Mouse (Mus musculus) intestine, embryonic 16.5 days (tissue): ENCODE data around the gene Arel1. TPM values are rescaled to one million over a fixed set of nuclear protein-coding genes. Genes with fewer than 3 reads are reported as not detected.

Experiments
- ATAC-seq: fragments of 200-750 bp; cut with Nextera tagmentation; 2 replicates; pipeline ENCODE4 v1.8.0; 2017; ENCODE audit warnings: moderate TSS enrichment, moderate library complexity
- H3K27ac ChIP-seq: fragments of 300-500 bp; sonication (generic); 2 replicates; pipeline ENCODE4 v1.5.1; 2014; ENCODE audit warnings: mild to moderate bottlenecking, low read length
- H3K27me3 ChIP-seq: fragments of 300-500 bp; sonication (generic); replicated peaks from 2 replicates; pipeline ENCODE4 v1.6.1; 2014; ENCODE audit warnings: low read length, control low read depth, mixed read lengths; ENCODE audit not compliant: control insufficient read depth, insufficient read depth
- H3K36me3 ChIP-seq: fragments of 300-500 bp; sonication (generic); 2 replicates; pipeline ENCODE4 v1.6.1; 2014; ENCODE audit warnings: low read length, control low read depth; ENCODE audit not compliant: control insufficient read depth, insufficient read depth
- H3K4me1 ChIP-seq: fragments of 300-500 bp; sonication (generic); 2 replicates; pipeline ENCODE4 v1.6.1; 2014; ENCODE audit warnings: low read length, control low read depth, mixed read lengths; ENCODE audit not compliant: control insufficient read depth, insufficient read depth
- H3K4me2 ChIP-seq: fragments of 300-500 bp; sonication (generic); 2 replicates; pipeline ENCODE4 v1.6.1; 2014; ENCODE audit warnings: low read depth, low read length, control low read depth
- H3K4me3 ChIP-seq: fragments of 300-500 bp; sonication (generic); 2 replicates; pipeline ENCODE4 v1.5.1; 2014; ENCODE audit warnings: mild to moderate bottlenecking, low read length
- H3K9ac ChIP-seq: fragments of 300-500 bp; sonication (generic); 2 replicates; pipeline ENCODE4 v1.6.1; 2014; ENCODE audit warnings: low read depth, low read length
- H3K9me3 ChIP-seq: fragments of 300-500 bp; sonication (generic); 2 replicates; pipeline ENCODE4 v1.6.1; 2016; ENCODE audit warnings: low read length, control low read depth; ENCODE audit not compliant: control insufficient read depth
- WGBS: fragments of 180-500 bp; shearing (Covaris S2); extraction: QIAGEN DNeasy Blood & Tissue Kit; methylation state at CpG from one replicate; pipeline ENCODE4 v1.1.7; 2014; 5-methylcytosine and 5-hydroxymethylcytosine counted together
- polyA plus RNA-seq: library from polyadenylated mRNA; unstranded; fragments of >200 nt; fragmentation: Nextera tagmentation; extraction: Ambion mirVana; gene quantifications from 2 replicates; pipeline ENCODE4 v1.2.1, GENCODE M21; 2015

Gene Arel1
- polyA plus RNA-seq, 1 experiment from 2014 or later, result 8.5 TPM

GRCm38 (mm10) chr12:84951531-84951930 lies 19.2 kb downstream of the Arel1 start:
- Histone ChIP-seq H3K9ac (no peak overlapping the region), H3K4me1 (no peaks in the 10 kb centered on the region), H3K4me2 (no peak overlapping the region), H3K9me3 (no peaks in the 10 kb centered on the region), H3K27ac (no peak overlapping the region), H3K4me3 (no peak overlapping the region), H3K27me3 (no peaks in the 10 kb centered on the region), H3K36me3 (no peaks in the 10 kb centered on the region)
- WGBS, result 73% methylated on average over 8 of the region's 8 CpGs
- no peak for ATAC-seq

- Histone ChIP-seq H3K4me3 (no peak overlapping the region), H3K4me1 (no peaks in the 10 kb centered on the region), H3K36me3 (no peaks in the 10 kb centered on the region), H3K9me3 (no peaks in the 10 kb centered on the region), H3K4me2 (no peak overlapping the region), H3K27me3 (no peaks in the 10 kb centered on the region), H3K27ac (no peak overlapping the region), H3K9ac (no peak overlapping the region)
- WGBS, result 73% methylated on average over 6 of the region's 6 CpGs
- no peak for ATAC-seq
These were observed 19.9 kb downstream of the Arel1 start for GRCm38 (mm10) chr12:84950763-84951162.

GRCm38 (mm10) chr12:84948584-84949285 lies 22.0 kb downstream of the Arel1 start:
- no peak overlapping the region for H3K4me2 ChIP-seq
- H3K36me3 ChIP-seq, result no peaks in the 10 kb centered on the region
- no peak overlapping the region for H3K4me3 ChIP-seq
- ATAC-seq, result no peak
- no peaks in the 10 kb centered on the region for H3K27me3 ChIP-seq
- no peak overlapping the region for H3K27ac ChIP-seq
- H3K9ac ChIP-seq, result no peak overlapping the region
- no peaks in the 10 kb centered on the region for H3K9me3 ChIP-seq
- 90% methylated on average over 6 of the region's 6 CpGs for WGBS
- no peaks in the 10 kb centered on the region for H3K4me1 ChIP-seq

- no peaks in the 10 kb centered on the region for H3K4me1 ChIP-seq
- WGBS, result 70% methylated on average over 2 of the region's 2 CpGs
- H3K27me3 ChIP-seq, result no peaks in the 10 kb centered on the region
- no peaks in the 10 kb centered on the region for H3K36me3 ChIP-seq
- no peak overlapping the region for H3K9ac ChIP-seq
- no peaks in the 10 kb centered on the region for H3K9me3 ChIP-seq
- ATAC-seq, result no peak
- no peak overlapping the region for H3K4me2 ChIP-seq
- H3K27ac ChIP-seq, result no peak overlapping the region
- H3K4me3 ChIP-seq, result no peak overlapping the region
These were observed 22.7 kb downstream of the Arel1 start for GRCm38 (mm10) chr12:84947894-84948583.

DNA sequence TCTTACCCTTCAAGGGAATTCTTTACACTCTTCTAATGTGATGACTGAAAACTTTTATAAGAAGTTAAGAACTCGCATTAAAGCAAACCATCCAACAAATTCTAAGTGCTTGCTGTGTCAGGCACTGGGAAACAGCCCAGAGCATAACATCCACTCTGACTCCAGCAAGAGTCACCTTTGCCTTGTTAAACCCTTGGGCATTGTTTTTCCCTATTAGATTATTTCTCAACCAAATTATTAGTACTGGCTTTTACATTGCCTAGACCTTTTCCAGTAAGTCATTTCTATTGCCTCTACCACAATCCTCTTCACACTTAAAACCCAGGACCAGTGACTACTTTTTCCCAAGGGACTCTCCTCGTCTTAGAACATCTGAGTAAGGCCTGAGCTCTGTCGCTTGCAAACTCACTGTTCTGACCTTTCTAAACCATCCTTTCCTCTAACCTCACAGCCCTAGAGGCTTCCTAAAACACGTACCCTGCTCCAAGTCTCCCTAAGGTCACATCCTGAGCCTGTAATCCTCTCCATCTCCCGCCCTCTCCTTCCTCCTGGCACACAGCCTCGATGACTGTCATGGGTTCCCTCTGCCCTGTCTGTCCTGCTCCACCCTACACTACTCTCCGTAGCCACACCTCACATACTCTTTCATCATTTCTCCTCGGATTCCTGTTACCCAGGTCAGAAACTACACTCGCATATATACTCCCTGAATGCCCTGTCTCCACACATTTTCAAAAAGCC lies 25.7 kb downstream of the Arel1 start:
- no peaks in the 10 kb centered on the region for H3K27me3 ChIP-seq
- H3K36me3 ChIP-seq, result peaks cover 7% of the 10 kb centered on the region; the same call in 1 of the 2 replicates
- no peaks in the 10 kb centered on the region for H3K4me1 ChIP-seq
- H3K4me2 ChIP-seq, result no peak overlapping the region
- H3K4me3 ChIP-seq, result no peak overlapping the region
- no peak for ATAC-seq
- no peak overlapping the region for H3K27ac ChIP-seq
- H3K9me3 ChIP-seq, result no peaks in the 10 kb centered on the region
- no peak overlapping the region for H3K9ac ChIP-seq
- WGBS, result 86% methylated on average over 9 of the region's 9 CpGs

GRCm38 (mm10) chr12:84944150-84944812 lies 26.4 kb downstream of the Arel1 start:
- 77% methylated on average over 4 of the region's 4 CpGs for WGBS
- no peak overlapping the region for H3K9ac ChIP-seq
- H3K27ac ChIP-seq, result no peak overlapping the region
- H3K9me3 ChIP-seq, result no peaks in the 10 kb centered on the region
- H3K4me3 ChIP-seq, result no peak overlapping the region
- peaks cover 8% of the 10 kb centered on the region; the same call in 1 of the 2 replicates for H3K36me3 ChIP-seq
- no peak overlapping the region for H3K4me2 ChIP-seq
- H3K4me1 ChIP-seq, result no peaks in the 10 kb centered on the region
- ATAC-seq, result no peak
- no peaks in the 10 kb centered on the region for H3K27me3 ChIP-seq

GRCm38 (mm10) chr12:84943006-84943952 lies 27.4 kb downstream of the Arel1 start:
- 80% methylated on average over 21 of the region's 21 CpGs for WGBS
- no peak overlapping the region for H3K4me2 ChIP-seq
- H3K27ac ChIP-seq, result no peak overlapping the region
- no peak for ATAC-seq
- H3K4me3 ChIP-seq, result no peak overlapping the region
- H3K9ac ChIP-seq, result no peak overlapping the region
- no peaks in the 10 kb centered on the region for H3K27me3 ChIP-seq
- H3K9me3 ChIP-seq, result no peaks in the 10 kb centered on the region
- H3K4me1 ChIP-seq, result no peaks in the 10 kb centered on the region
- H3K36me3 ChIP-seq, result peaks cover 8% of the 10 kb centered on the region; the same call in 1 of the 2 replicates

- ATAC-seq, result no peak
- no peak overlapping the region for H3K4me2 ChIP-seq
- H3K4me1 ChIP-seq, result no peaks in the 10 kb centered on the region
- H3K9ac ChIP-seq, result no peak overlapping the region
- H3K4me3 ChIP-seq, result no peak overlapping the region
- no peak overlapping the region for H3K27ac ChIP-seq
- peaks cover 8% of the 10 kb centered on the region; the same call in 1 of the 2 replicates for H3K36me3 ChIP-seq
- H3K9me3 ChIP-seq, result no peaks in the 10 kb centered on the region
- no peaks in the 10 kb centered on the region for H3K27me3 ChIP-seq
- 91% methylated on average over 13 of the region's 13 CpGs for WGBS
These were observed 29.0 kb downstream of the Arel1 start for GRCm38 (mm10) chr12:84941717-84942116.
